Mouse (Mus musculus) T-helper 2 cell (primary cell): ENCODE measurements around the gene Tmem131l.

ENCODE experiments used
- in situ Hi-C: fragments of 300-600 bp; cut with MboI, MseI; formaldehyde crosslinking; loops from one replicate; pipeline ENCODE4 v1.15.1; 2025; ENCODE audit warnings: high pct_unique_total_duplicates

Tmem131l gene

DNA sequence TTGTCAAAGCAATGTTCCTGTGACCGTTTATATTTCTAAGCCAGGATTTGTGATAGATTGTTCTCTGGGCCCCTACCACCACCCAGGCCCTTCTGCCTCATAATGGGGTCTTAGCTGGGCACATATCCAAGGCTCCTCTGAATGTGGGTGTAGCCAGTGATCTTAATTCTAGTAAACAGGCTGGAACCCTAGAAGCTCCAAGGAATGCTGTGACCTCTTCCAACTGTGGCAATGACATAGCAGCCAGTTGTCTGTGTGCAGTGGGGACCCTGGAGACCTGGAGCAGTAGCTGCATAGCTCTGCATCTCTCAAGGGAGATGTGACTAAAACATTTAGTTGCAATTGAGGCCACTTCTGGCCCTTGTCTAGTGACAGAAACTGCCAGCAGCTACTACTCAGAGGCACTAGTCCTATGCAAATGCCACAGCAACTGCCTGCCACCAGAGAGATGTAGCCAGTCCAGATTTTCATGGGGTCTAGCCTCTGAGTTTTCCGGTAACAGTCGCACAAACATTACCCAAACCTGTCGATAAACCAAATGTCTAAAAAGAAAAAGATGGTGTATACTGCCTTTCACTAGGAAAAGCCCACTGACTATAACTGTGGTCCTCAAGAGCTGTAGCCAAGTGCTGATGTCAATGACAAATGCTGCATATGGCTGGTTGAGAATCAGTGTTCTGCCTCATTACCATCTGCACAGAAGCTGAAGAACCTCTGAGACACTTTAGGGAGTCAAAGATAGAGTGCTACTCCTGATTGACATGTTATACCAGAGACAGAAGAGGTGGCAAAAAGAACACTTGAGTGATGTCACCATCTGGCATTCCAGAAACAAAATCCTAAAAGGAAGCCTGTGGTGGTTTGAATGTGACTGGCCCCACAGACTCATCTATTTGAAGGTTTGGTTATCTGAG, 61.2 kb downstream of the Tmem131l start:
- in situ Hi-C loops, result no loop called here

DNA sequence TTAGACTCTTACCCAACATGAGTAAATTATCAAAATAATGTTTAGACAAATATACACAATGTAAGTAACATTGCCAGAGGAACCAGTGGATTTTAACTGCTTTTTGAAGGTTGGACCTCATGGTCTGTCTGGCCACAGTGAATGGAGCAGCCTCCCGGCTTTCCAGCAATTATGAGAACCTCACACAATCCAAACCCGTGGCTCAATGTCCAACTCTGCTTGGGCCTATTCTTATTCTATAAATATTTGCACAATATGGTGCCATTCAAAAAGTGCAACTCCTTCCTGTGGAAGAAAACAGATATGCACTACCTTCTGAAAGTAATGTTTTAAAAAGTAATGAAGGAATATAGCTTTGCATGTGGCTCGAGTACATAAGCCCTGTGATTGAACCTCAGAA, 62.2 kb downstream of the Tmem131l start:
- in situ Hi-C loops, result no loop called here

DNA sequence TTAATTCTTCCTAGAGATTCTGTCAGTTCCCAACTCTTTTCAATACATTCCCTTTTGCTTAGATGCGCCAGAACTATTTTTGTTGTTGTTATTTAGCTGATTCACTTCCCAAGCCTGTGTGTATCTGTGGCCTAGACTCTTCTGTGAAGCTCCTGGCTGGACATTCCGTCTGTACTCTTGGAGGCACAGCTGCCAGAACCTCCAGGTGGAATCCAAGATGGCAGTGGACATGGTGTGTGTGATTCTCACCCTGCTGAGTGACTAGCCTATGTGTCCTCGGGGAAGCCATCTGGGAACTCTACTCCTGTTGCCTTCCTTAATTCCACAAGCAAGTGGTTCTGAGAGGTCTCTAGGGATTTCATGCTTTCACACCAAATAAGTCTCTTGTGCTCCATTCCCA, 63.8 kb downstream of the Tmem131l start:
- in situ Hi-C loops, result no loop called here

DNA sequence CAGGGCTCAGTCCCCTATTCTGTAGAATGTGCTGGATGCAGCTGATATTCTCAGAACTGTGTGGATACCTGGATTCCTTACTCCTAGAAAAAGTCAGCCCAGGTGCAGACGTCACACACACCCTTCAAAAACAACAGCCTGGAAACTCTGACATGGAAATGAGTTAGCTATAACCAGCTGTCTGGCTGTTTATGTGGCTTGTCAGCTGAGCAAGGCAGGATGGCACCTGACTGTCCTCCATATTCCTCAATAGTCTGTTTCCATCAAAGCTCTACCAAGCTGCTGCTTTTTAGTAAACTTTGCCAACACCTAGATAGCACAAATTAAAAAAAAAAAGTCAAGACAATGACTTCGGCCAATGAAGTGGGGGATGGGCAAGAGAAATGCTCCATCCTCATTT, 66.6 kb downstream of the Tmem131l start:
- in situ Hi-C loops, result no loop called here

DNA sequence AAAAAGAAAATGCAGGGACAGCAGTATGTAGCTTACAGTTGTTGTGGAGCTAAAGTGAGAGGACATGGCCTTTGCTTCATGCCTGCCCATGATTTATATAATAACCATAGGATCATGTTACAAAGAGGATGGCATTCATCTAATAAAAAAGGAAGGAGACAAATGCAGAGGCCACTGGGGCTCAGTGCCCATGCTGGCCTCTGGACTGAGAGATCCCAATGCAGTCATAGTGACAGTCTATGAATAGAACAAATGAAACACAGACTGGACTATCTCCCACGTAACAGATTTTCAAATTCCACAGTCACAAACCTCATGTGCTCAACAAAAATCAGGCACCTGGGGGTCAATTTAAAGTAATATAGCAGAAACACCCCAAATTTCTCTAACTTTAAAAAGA, 69.3 kb downstream of the Tmem131l start:
- in situ Hi-C loops, result no loop called here

DNA sequence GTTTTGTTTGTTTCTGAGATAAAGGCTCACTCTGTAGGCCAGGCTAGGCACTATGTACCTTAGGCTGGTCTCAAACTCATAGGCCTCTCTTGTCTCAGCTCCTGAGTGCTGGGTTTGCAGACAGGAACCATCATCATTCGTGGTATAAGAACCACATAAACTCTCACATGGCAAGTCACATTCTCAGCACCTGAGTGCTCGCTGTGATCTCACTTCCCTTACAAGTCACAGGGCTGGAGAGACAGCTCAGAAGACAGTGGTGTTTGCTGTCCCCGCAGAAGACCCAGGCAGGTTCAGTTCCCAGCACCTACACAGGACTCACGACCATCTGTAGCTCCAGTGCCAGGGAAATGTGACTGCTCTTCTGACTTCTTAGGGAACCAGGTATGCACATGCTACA, 70.9 kb downstream of the Tmem131l start:
- in situ Hi-C loops, result no loop called here

DNA sequence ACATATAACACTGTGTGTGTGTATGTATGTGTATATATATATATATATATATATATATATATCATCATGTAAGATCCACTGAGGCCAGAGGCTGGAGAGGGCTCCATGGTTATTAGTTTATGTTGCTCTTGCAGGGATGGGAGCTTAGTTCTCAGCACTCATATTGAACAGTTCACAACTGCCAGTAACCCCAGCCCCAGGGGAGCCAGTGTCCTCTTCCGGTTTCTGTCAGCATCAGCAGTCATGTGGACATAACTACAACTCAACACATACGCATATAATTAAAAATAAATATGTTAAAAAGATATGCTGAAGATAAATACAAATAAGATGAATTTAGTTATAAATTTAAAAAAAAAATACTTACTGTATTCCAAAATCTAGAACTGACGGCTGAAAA, 72.2 kb downstream of the Tmem131l start:
- in situ Hi-C loops, result no loop called here

DNA sequence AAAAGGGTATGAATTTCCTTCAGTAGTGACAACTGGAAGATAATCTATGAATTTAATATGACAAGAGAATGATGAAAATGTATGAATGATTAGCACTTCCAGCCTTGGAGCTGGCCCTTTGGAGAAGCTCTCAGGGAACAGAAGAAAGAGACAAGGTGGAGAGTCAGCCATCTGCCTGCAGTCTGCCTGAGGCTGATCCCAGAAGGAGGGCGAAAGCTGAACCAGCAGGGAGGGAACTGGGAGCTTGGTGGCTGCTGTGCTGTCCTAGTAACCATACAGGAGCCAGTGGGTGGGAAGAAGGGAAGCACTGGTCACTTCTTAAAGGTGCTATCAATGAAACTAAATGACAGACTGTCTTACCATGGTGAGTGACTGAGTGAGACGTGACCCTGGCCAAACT, 74.6 kb downstream of the Tmem131l start:
- in situ Hi-C loops, result no loop called here

DNA sequence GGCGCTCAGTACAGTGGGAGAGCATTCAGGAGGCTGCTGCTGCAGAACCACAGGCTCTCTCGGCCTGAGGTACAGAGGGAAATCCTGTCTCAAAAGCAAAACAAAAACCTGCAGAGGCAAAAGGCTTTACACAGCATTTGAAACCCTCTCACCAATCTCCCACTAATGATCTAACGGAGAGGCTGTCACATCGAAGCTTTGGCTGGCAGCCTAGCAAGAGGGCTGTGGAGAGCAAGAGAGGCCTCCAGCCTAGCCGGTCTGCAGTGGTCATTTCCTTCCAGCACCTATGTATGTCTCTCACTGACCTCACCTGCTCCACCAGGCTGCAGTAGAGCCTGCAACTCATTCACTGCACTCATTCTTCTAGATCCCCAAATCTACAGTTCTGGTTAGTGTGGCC, 76.3 kb downstream of the Tmem131l start:
- in situ Hi-C loops, result loop anchor here (5.0 kb wide), 1 partner anchor 41 kb away; no protein-coding TSS in a partner anchor

DNA sequence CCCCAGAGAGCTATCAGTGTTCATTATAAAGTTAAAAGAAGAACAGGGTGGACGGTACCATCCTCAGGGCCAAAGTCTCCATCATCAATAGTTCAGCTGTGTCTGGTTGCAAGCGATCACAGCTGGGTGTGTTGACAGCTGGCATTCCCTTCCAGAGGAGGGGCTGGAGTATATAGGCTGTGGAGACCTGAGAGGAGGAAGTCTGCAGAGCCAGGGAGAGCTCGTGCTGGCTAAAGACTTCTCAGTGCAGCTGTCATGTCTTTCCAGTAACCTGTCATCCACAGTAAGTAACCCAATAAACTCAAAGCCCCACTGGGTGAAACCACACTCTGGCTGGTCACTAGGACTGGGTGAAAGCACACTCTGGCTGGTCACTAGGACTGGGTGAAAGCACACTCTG, 77.4 kb downstream of the Tmem131l start:
- in situ Hi-C loops, result loop anchor here (5.0 kb wide), 1 partner anchor 40 kb away; no protein-coding TSS in a partner anchor

DNA sequence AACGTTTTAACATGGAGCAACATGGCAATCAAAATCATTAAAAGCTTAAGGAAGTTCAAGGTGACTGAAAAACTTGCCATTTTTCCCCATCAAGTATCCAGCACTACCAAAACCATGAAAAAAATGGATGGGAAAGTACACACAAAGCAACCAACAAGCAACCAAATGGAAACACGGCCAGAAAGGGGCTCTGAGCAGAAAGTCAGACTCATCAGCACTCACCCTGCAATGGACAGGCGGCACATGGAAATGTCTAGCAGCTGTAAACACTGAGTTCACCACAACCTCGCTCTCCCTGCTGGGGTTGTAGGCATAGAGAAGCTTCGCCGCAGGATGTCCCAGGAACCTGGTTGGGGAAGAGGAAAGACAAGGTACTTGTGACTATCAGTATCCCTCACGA, 77.9 kb downstream of the Tmem131l start:
- in situ Hi-C loops, result loop anchor here (5.0 kb wide), 1 partner anchor 40 kb away; no protein-coding TSS in a partner anchor

DNA sequence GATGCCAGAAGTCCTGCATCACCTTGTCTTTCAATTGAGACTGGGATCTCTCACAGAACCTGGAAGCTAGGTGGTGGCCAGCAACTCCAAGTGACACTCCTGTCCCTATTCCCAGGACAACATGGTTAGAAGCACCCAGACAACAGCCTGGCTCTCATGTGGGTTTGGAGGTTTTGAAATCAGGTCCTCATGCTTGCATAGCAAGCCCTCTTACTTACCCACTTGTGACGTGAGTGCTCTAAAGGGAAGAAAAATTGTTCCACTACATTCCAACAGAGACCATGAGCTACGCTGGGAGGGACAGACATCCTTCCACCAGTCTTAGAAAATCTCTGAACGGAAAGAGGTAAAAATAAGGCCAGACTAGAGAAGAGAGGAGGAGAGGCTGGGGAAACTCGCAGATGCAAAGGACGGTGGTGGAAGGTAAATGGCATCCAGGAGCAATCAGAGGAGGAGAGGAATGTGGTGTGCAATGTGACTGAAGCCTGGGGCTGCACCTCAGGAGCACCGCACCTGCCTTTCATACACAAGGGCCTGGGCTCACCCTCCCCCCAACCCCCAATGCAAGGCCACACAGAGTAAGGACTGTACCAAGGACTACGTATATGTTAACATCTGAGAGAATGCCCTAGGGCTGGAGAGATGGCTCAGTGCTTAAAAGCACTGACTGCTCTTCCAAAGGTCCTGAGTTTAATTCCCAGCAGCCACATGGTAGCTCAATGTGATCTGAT, 80.9 kb downstream of the Tmem131l start:
- in situ Hi-C loops, result loop anchor here (10.0 kb wide), 1 partner anchor 356 kb away; no protein-coding TSS in a partner anchor

DNA sequence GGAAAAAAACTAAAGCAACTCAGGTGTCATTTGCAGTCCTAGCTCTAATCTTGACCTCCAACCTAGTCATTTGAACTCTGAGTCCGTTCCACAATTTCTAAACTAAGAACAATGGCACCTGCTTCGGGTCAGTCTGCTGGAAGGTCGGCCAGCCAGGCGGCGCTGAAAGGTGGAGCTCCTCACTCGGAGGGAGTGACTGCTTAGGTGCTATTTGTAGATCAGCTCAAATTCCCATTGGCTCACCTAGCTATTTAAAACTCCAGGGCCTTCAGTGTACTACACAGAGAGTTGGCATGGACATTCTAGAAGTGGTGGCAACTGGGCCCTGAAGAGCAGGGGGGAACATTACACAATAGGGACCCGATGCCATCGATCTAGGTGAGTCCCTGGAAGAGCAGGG, 86.1 kb downstream of the Tmem131l start:
- in situ Hi-C loops, result loop anchor here (10.0 kb wide), 1 partner anchor 361 kb away; no protein-coding TSS in a partner anchor

DNA sequence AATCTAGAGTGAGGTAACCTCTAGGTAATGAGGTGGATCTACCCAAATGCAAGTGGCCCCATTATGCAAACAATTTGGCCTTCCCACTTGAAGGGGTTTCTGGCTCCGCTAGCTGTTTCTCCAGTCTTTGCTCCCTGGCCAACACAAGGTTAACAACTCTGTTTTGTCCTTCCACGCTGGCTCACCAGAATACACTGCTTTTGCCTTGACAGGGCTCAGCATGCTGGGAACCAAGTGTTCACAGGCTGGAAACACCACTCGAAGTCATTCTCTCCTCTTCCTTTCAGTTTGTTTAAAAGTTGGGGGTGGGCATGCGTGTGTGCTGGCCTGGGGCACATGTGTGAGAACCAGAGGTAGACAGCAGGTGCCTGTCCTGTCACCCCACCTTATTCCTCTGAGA, 91.2 kb downstream of the Tmem131l start:
- in situ Hi-C loops, result no loop called here

DNA sequence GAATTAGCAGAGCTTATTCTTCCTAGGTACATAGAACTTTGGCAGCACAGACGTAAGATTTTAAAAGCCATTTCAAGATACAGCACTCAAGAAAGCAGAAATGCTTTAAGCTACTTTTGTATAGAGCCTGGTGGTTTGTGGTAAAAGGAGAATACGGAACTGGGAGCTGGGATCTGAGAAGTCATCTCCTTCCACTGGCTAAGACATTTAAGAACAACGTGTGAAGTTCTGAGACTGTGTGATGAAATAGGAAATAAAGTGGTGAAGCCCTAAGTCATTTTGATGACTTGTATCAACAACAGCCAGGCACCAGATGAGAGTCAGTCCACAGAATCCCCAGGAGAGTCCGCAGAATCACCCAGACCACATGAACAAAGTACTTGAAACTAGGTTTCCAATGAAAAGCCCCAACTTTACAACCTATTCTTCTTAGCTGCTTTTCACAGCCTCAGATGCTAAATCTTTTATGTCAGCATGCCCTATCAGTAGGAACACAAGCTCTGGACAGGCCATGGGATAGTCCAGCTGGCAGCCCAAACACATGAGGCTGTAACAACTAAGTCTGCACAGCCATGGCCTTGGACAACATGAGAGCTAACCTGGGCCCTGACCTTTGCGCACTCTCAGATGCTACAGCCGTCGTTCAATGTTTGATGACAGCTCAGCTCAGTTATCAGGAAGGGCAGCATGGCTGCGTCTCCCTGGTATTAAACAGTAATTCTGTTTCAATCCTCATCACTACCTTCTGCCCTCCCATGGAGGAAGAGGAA, 92.3 kb downstream of the Tmem131l start:
- in situ Hi-C loops, result no loop called here

DNA sequence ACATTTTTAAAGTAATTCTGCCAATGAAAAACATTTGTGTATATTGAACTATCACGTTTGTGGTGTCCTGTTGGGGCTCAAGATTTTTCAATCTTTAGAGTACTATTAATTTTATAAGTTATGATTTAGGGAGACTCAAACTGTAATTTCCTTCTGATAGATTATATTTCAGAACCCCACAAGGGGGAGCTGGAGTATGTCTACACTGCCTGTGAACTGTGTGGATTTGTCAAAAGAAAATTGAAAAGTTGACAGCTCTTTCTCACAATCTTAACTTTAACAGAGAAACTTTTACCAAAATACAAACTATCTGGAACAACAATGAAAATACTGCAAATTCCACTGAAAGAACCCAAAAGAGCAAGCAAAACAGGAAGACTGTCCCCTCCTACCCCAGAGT, 93.1 kb downstream of the Tmem131l start:
- in situ Hi-C loops, result no loop called here

DNA sequence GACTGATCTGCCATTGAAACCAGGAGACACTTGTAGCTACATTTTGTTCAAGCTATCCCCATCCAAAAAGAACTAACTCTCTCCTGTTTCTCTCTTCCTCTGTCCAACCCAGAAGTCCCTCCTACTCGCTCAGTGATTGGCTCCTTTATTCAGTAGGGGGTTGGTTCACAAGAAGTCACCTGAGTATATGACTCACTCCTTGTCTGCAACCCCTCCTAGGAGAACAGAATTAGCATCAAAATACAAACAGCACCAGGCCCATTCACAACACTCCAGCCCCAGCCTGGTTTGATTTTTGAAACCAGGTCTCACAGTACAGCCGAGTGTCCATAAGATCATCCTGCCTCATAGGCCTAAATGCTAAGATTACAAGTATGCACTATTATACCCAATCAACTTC, 96.3 kb downstream of the Tmem131l start:
- in situ Hi-C loops, result no loop called here

DNA sequence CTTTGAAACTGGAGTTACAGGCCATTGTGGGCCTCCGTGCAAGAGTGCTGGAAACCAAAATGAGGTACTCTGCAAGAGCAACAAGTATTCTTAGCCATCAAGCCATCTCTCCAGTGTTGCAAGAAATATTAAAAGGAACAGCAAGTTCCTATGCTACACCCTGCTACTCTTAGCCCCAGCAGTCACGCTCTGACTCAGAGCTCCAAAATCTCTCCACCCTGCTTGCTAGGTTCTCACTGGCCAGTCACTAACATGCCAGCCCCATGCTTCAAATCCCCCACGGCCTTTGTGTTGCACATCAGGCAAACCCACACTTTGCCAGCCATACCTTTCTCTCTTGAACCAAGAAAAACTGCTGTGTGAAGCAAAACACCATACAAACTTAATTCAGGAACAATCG, 96.8 kb downstream of the Tmem131l start:
- in situ Hi-C loops, result no loop called here

DNA sequence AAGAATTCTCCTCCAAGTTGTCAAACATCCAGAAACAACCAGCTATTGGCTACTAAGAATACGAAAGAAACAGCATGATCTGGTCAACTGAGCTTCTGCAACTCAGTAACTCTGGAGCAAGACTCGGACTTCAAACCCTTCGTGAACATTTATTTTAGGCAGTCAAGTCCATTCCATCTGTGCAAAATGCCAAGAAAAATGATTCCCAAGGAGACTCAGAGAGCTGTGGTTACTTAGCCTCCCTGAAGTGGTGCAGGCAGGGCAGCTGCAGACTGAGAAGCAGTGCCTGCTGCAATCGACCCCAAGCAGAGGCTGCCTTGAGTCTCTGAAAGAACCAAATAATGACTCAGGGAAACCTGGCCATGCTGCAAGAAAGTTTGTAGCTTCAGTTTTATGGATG, 98.1 kb downstream of the Tmem131l start:
- in situ Hi-C loops, result no loop called here

DNA sequence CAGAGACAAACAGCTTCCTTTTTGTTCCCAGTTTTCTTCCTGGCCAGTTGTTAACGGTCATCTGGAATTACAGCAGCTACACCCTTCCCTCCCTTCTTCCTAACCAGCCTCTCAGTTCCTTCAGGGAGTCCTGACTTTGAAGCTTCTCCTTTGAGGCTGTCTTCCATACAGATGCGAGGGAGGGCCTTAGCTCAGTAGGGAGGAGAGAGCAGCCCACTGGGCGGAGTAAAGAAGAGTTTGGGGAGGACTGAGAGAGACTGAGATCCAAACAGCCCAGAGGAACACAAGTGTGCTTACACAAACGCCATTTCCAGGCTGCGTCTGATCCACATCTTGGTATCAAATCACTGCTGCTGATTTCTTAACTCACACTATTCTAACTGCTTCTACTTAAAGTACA, 101.1 kb downstream of the Tmem131l start:
- in situ Hi-C loops, result no loop called here

DNA sequence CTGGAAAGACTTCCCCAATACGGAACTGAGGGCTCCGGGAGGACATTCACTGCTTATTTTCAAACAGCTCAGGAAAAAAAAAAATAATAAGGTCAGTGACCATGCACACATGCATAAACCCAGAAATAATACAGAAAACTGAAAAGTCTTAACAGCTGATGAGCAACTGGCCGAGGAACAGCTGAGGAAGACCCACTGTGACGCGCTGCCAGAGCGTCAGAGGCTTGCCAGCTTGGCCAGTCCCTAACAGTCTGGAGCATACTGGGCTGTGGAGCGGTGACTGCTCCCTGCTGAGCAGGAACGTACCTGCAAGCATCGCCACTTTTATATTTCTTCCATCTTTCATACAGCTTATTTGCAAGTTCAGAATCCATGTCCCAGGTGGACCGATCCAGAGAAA, 105.5 kb downstream of the Tmem131l start:
- in situ Hi-C loops, result no loop called here
